Mouse (Mus musculus) MEL (cell line): ENCODE measurements around the gene Zfp524. TPM values are rescaled to one million over a fixed set of nuclear protein-coding genes. Genes with fewer than 3 reads are reported as not detected.

Experiments
- DNase-seq: peaks from one replicate; pipeline ENCODE4 v3.0.0; 2011; ENCODE audit warnings: low read depth, low spot score
- H3K27ac ChIP-seq: 2 replicates; pipeline ENCODE4 v1.5.1; 2012; ENCODE audit warnings: low read depth, mild to moderate bottlenecking, control low read depth, low read length, moderate library complexity; ENCODE audit not compliant: control insufficient read depth
- H3K27me3 ChIP-seq, 2 experiments: fragments of 150-350 bp in 1 of 2; sonication (generic) in 1 of 2; 2 replicates each; pipeline ENCODE4 v1.6.1; 2012; ENCODE audit warnings: low read length in 2 of 2, mild to moderate bottlenecking in 2 of 2, improper control_type of control experiment in 1 of 2, moderate library complexity in 1 of 2; ENCODE audit not compliant: insufficient read depth in 2 of 2, control insufficient read depth in 1 of 2
- H3K36me3 ChIP-seq, 2 experiments: 2 replicates each; pipeline ENCODE4 v1.6.1; 2012 to 2014; ENCODE audit warnings: low read length in 2 of 2, improper control_type of control experiment in 1 of 2, inconsistent platforms in 1 of 2, mild to moderate bottlenecking in 1 of 2; ENCODE audit not compliant: insufficient read depth in 2 of 2, control insufficient read depth in 1 of 2
- H3K4me1 ChIP-seq, 2 experiments: fragments of 150-350 bp in 1 of 2; sonication (generic) in 1 of 2; 2 replicates each; pipeline ENCODE4 v1.6.1; 2012; ENCODE audit warnings: low read length in 2 of 2, improper control_type of control experiment in 1 of 2, mild to moderate bottlenecking in 1 of 2; ENCODE audit not compliant: insufficient read depth in 2 of 2, control insufficient read depth in 1 of 2
- H3K4me3 ChIP-seq, 2 experiments: fragments of 150-350 bp in 1 of 2; sonication (generic) in 1 of 2; 2 replicates each; pipeline ENCODE4 v1.5.1; 2012; ENCODE audit warnings: low read depth in 2 of 2, low read length in 2 of 2, mild to moderate bottlenecking in 2 of 2, moderate library complexity in 2 of 2, control low read depth in 1 of 2, improper control_type of control experiment in 1 of 2; ENCODE audit not compliant: control insufficient read depth in 1 of 2, insufficient read depth in 1 of 2
- H3K79me2 ChIP-seq: 2 replicates; pipeline ENCODE4 v1.6.1; 2012; ENCODE audit warnings: mild to moderate bottlenecking, low read length, moderate library complexity; ENCODE audit not compliant: control insufficient read depth, poor library complexity, insufficient read depth
- H3K9ac ChIP-seq: 2 replicates; pipeline ENCODE4 v1.6.1; 2012; ENCODE audit warnings: low read depth, mild to moderate bottlenecking, control low read depth, low read length, moderate library complexity; ENCODE audit not compliant: control insufficient read depth, poor library complexity, severe bottlenecking
- H3K9me3 ChIP-seq: fragments of 150-350 bp; sonication (generic); replicated peaks from 2 replicates; pipeline ENCODE4 v1.6.1; 2012; ENCODE audit warnings: mild to moderate bottlenecking, low read length, improper control_type of control experiment, moderate library complexity; ENCODE audit not compliant: insufficient read depth
- CHD1 ChIP-seq: IDR thresholded peaks from 2 replicates; pipeline ENCODE4 v1.6.1; 2012; ENCODE audit warnings: low read depth, mild to moderate bottlenecking, inconsistent platforms, low read length, improper control_type of control experiment
- CTCF ChIP-seq, 3 experiments: IDR thresholded peaks in 2 of 3; conservative IDR thresholded peaks in 1 of 3; 2 replicates each; pipeline ENCODE4 v1.5.1; 2011 to 2012; ENCODE audit warnings: low read length in 3 of 3, low read depth in 2 of 3, mild to moderate bottlenecking in 2 of 3, improper control_type of control experiment in 1 of 3, inconsistent platforms in 1 of 3, mixed read lengths in 1 of 3, moderate library complexity in 1 of 3; ENCODE audit not compliant: control insufficient read depth in 1 of 3, insufficient read depth in 1 of 3, poor library complexity in 1 of 3, severe bottlenecking in 1 of 3
- E2F4 ChIP-seq: IDR thresholded peaks from 2 replicates; pipeline ENCODE4 v1.6.1; 2011; ENCODE audit warnings: low read depth, low read length, improper control_type of control experiment, borderline replicate concordance
- ETS1 ChIP-seq: IDR thresholded peaks from 2 replicates; pipeline ENCODE4 v1.6.1; 2012; ENCODE audit warnings: low read depth, mild to moderate bottlenecking, inconsistent platforms, low read length, improper control_type of control experiment, moderate library complexity
- KAT2A ChIP-seq: conservative IDR thresholded peaks from 2 replicates; pipeline ENCODE4 v1.6.1; 2012; ENCODE audit warnings: low read depth, low read length, improper control_type of control experiment, inconsistent platforms
- MAFK ChIP-seq: IDR thresholded peaks from 2 replicates; pipeline ENCODE4 v1.6.1; 2011; ENCODE audit warnings: low read depth, mild to moderate bottlenecking, low read length, improper control_type of control experiment, borderline replicate concordance
- MEF2A ChIP-seq: IDR thresholded peaks from 2 replicates; pipeline ENCODE4 v1.6.1; 2014; ENCODE audit warnings: low read depth, mild to moderate bottlenecking, inconsistent platforms, low read length, improper control_type of control experiment; ENCODE audit not compliant: poor library complexity, insufficient replicate concordance, severe bottlenecking; ENCODE audit errors: extremely low read depth
- MXI1 ChIP-seq: IDR thresholded peaks from 2 replicates; pipeline ENCODE4 v1.6.1; 2011; ENCODE audit warnings: mild to moderate bottlenecking, low read depth, low read length, improper control_type of control experiment
- MYC ChIP-seq: IDR thresholded peaks from 2 replicates; pipeline ENCODE4 v1.6.1; 2011; ENCODE audit warnings: low read depth, mild to moderate bottlenecking, low read length, improper control_type of control experiment, moderate library complexity
- NELFE ChIP-seq: IDR thresholded peaks from 2 replicates; pipeline ENCODE4 v1.6.1; 2011; ENCODE audit warnings: low read depth, low read length, improper control_type of control experiment
- NRF1 ChIP-seq: IDR thresholded peaks from 2 replicates; pipeline ENCODE4 v1.6.1; 2014; ENCODE audit warnings: low read depth, mild to moderate bottlenecking, inconsistent platforms, low read length, improper control_type of control experiment, moderate library complexity; ENCODE audit not compliant: poor library complexity, insufficient read depth, severe bottlenecking
- POLR2A ChIP-seq, 2 experiments: IDR thresholded peaks; 2 replicates each; pipeline ENCODE4 v1.6.1; 2011 to 2012; ENCODE audit warnings: low read length in 2 of 2, mild to moderate bottlenecking in 2 of 2, control low read depth in 1 of 2, improper control_type of control experiment in 1 of 2, low read depth in 1 of 2, moderate library complexity in 1 of 2; ENCODE audit not compliant: control insufficient read depth in 1 of 2, insufficient read depth in 1 of 2, poor library complexity in 1 of 2
- POLR2AphosphoS5 ChIP-seq: IDR thresholded peaks from 2 replicates; pipeline ENCODE4 v1.6.1; 2012; ENCODE audit warnings: low read depth, borderline replicate concordance, mild to moderate bottlenecking, inconsistent platforms, low read length, moderate library complexity, mixed read lengths
- RAD21 ChIP-seq: IDR thresholded peaks from 2 replicates; pipeline ENCODE4 v1.6.1; 2011; ENCODE audit warnings: mild to moderate bottlenecking, low read depth, low read length, improper control_type of control experiment
- RCOR1 ChIP-seq: IDR thresholded peaks from 2 replicates; pipeline ENCODE4 v1.6.1; 2012; ENCODE audit warnings: low read depth, mild to moderate bottlenecking, inconsistent platforms, low read length, improper control_type of control experiment
- UBTF ChIP-seq: IDR thresholded peaks from 2 replicates; pipeline ENCODE4 v1.6.1; 2012; ENCODE audit warnings: low read depth, mild to moderate bottlenecking, inconsistent platforms, low read length, improper control_type of control experiment, moderate library complexity, borderline replicate concordance; ENCODE audit not compliant: insufficient read depth
- ZKSCAN1 ChIP-seq: IDR thresholded peaks from 2 replicates; pipeline ENCODE4 v1.6.1; 2012; ENCODE audit warnings: low read depth, mild to moderate bottlenecking, inconsistent platforms, low read length, improper control_type of control experiment, moderate library complexity
- ZMIZ1 ChIP-seq: IDR thresholded peaks from 2 replicates; pipeline ENCODE4 v1.6.1; 2012; ENCODE audit warnings: low read depth, mild to moderate bottlenecking, inconsistent platforms, low read length, improper control_type of control experiment, moderate library complexity
- ZNF384 ChIP-seq: IDR thresholded peaks from 2 replicates; pipeline ENCODE4 v1.6.1; 2012; ENCODE audit warnings: low read depth, mild to moderate bottlenecking, inconsistent platforms, low read length, improper control_type of control experiment
- polyA plus RNA-seq, 2 experiments: library from polyadenylated mRNA; stranded (reverse) in 1 of 2; unstranded in 1 of 2; fragments of >175 nt in 1 of 2; fragments of >200 nt in 1 of 2; gene quantifications; 2 replicates each; pipeline versions ENCODE4 v1.2.1 to v1.2.4; 2012; ENCODE audit warnings: low replicate concordance in 2 of 2, low read depth in 1 of 2; ENCODE audit not compliant: insufficient read length in 2 of 2, insufficient read depth in 1 of 2, missing spikeins in 1 of 2
- total RNA-seq: library from RNA; depleted of rRNA; stranded (reverse); fragments of 300-350 nt; gene quantifications from 2 replicates; pipeline ENCODE4 v1.2.3, GENCODE M21; 2012

The Zfp524 gene
- total and polyA plus RNA-seq, 3 experiments, result 9.4 to 12.7 TPM; not detected in 1

DNA sequence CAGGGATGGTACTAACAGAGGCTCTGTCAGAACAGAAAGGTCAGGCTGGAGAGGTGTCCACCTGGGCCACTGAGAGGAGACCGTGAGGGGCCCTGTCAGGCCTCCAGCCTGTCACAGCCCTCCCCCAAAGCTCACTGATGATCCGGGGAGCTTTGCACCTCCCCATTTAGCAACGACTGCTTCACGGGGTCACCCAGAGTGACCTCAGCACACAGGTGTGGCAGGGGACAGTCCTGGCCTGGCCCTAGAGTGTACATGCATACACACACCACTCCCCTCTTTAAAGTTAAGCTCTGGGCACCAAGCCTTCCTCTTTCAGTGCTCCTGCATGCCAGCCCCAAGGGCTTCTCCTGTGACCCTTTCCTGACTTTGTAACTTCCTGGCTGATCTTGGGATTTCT is 38.8 kb upstream of the Zfp524 start:
- Histone ChIP-seq H3K4me1 (peaks cover 0 to 9% of the 10 kb centered on the region in 2 experiments; a peak in 1 of 4 replicates), H3K4me3 (no peak overlapping the region), H3K9me3 (no peaks in the 10 kb centered on the region), H3K9ac (no peak overlapping the region), H3K36me3 (no peaks in the 10 kb centered on the region), H3K27me3 (no peaks in the 10 kb centered on the region), H3K27ac (no peak overlapping the region), H3K79me2 (no peaks in the 10 kb centered on the region)
- no peak for DNase-seq
- TF ChIP-seq POLR2AphosphoS5 (no peak), NRF1 (no peak), POLR2A (IDR thresholded peaks at IDR 0.05; ENCODE audit: control insufficient read depth in 1 of 2, insufficient read depth in 1 of 2, low read depth in 1 of 2, low read length in 2 of 2, poor library complexity in 1 of 2) (no peak), ZNF384 (no peak), KAT2A (no peak), ZKSCAN1 (no peak), E2F4 (no peak), CTCF (IDR thresholded peaks at IDR 0.05 in 2 of 3, conservative IDR thresholded peaks at IDR 0.05 in 1 of 3; ENCODE audit: control insufficient read depth in 1 of 3, insufficient read depth in 1 of 3, low read depth in 2 of 3, low read length in 3 of 3, poor library complexity in 1 of 3, severe bottlenecking in 1 of 3) (no peak), ZMIZ1 (no peak), NELFE (no peak), ETS1 (no peak), MYC (no peak), MEF2A (no peak), CHD1 (no peak), UBTF (no peak), RCOR1 (no peak), MXI1 (no peak)

DNA sequence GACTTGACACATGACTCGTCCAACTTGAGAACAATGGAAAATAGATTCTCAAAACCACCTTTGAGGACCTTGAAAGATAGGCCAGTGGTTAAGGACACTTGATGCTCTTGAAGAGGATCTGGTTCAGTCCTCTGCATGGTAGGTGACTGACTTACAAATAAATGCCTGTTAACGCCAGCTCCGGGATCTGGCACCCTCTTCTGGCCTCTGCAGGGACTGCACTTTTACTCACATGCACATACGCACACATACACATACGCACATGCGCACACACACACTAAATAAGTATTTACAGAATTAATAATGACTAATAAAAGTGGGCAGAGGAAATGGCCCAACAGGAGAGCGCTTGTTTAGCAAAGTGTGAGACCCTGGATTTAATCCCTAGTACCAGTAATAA is 37.4 kb upstream of the Zfp524 start:
- Histone ChIP-seq H3K79me2 (no peaks in the 10 kb centered on the region), H3K9ac (no peak overlapping the region), H3K4me3 (no peak overlapping the region), H3K36me3 (no peaks in the 10 kb centered on the region), H3K4me1 (0 out of 4 replicates have a peak, but pooled peaks cover 0 to under 1% of the 10 kb centered on the region in 2 experiments), H3K9me3 (no peaks in the 10 kb centered on the region), H3K27me3 (no peaks in the 10 kb centered on the region), H3K27ac (no peak overlapping the region)
- DNase-seq, result peak; percentile 24
- TF ChIP-seq RAD21 (peak; percentile 2; the same call in 1 of the 2 replicates), MAFK (no peak), CTCF (IDR thresholded peaks at IDR 0.05 in 2 of 3, conservative IDR thresholded peaks at IDR 0.05 in 1 of 3; ENCODE audit: control insufficient read depth in 1 of 3, insufficient read depth in 1 of 3, low read depth in 2 of 3, low read length in 3 of 3, poor library complexity in 1 of 3, severe bottlenecking in 1 of 3) (peak; percentile 24 to 41 (median 36))
